Mouse (Mus musculus) 3T3-L1 (cell line): ENCODE data around the gene Cdh5.

Source experiments
- DNase-seq: peaks from one replicate; pipeline ENCODE4 v3.0.0-alpha.2; 2015; ENCODE audit warnings: low read depth, low spot score

The Cdh5 gene

DNA sequence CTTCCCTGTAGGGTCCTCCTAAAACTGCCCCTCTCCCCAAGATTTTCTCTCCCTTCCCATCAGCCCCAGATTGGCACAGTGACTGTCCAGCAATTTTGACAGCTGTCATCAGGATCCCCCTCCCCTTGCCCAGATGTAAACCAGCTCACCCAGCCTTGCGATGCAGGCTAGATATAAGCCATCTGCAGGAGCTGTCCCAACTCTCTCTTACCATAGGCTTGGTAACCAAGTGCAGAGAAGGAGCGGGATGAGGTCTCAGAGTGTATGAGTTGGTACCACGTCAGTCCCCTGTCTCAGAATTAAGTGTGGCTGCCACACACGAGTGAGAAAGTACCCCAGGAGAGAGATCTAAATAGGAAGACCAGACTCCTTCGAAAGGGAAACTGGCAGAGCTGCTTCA lies 87.0 kb downstream of the Cdh5 start:
- DNase-seq: no peak

GRCm38 (mm10) chr8:104190777-104191468 lies 89.5 kb downstream of the Cdh5 start:
- no peak for DNase-seq

DNA sequence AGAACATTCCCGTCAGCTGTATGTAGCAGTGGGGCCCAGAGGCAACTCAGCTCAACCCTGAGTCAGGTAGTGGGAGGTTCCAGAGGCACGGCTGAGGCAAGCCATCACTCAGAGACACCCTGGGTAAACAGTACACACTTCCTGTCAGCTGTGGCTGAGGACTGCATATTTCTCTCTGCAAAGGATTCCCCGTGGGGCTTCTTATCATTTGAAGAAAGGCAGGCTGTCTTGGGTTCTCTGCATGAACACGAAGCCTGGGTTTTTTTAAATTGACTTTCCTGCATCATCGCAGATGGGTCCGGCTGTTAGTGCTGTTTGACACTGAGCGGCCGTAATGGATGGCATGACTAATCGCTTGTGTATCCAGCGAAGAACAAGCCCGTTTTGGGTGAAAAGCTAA lies 90.1 kb downstream of the Cdh5 start:
- DNase-seq: peak; percentile 88
